Mouse (Mus musculus): ENCODE data around the gene Hdgf. TPM values are rescaled to one million over a fixed set of nuclear protein-coding genes. Genes with fewer than 3 reads are reported as not detected.
"Not testable (repeated sequence)": the region's sequence is repeated elsewhere in the genome, so short reads cannot be mapped to it uniquely, and the experiment has no call there.

The Hdgf gene
- total RNA-seq (2014; fragmentation: Nextera tagmentation) (722 and 799 TPM in 2 replicates), total RNA-seq (2017) (506 and 578 TPM in 2 replicates), polyA plus RNA-seq (2012) (1,810 and 2,017 TPM in 2 replicates)

DNA sequence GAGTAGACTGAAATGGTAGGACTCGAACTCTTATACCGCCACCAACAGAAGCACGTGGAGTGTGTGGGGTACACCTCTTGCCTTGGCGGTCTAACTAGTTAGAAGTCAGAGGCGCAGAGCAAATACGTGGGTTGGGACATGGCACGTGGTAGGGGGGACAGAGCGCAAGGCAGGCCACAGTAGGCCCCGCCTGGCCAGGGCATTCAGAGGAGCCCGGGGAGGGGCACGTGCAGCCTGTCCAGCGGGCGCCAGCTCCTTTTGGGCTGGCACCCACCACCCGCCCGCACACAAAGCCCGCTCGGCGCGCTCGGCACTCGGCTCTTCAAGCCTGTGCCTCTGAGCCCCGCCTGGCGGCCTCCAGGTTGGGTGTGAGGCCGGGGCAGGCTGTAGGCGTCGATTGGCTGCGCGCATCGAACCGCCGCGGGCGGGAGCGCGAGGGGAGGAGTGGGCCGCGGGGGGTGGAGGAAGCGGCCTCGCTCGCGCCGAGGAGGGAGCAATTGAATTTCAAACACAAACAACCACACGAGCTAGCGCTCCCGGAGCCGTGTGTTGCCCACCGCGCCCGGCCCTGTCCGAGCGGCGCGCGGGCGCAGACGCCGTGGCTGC lies at the start of gene Hdgf:
Hdgf (plus strand) TSS at position 442 of the 606 bp plus-strand sequence.
- Histone ChIP-seq H3K27me3 (ENCODE audit: insufficient read depth, low read length) (no peaks in the 10 kb centered on the region), H3K36me3 (replicated peaks) (peaks cover 35% of the 10 kb centered on the region), H3K4me1 (ENCODE audit: insufficient read depth, low read depth, low read length) (peaks cover 64% of the 10 kb centered on the region), H3K4me3 (ENCODE audit: low read depth, low read length) (peak within 1 kb of the TSS; percentile 99), H3K9me3 (replicated peaks) (no peaks in the 10 kb centered on the region)
- ATAC-seq (ENCODE audit: extremely low read depth, insufficient number of reproducible peaks, low FRiP score, poor library complexity, severe bottlenecking) (peak; percentile 47), DNase-seq (ENCODE audit: low spot score) (peak; percentile 96)
- no peak for TF ChIP-seq GATA1 (IDR thresholded peaks at IDR 0.05; ENCODE audit: borderline replicate concordance, low read length)
- no peak for TF ChIP-seq GATA2 (IDR thresholded peaks at IDR 0.05; ENCODE audit: borderline replicate concordance, low read depth, low read length)
- TF ChIP-seq POLR2AphosphoS5 (IDR thresholded peaks at IDR 0.05; ENCODE audit: insufficient replicate concordance, low read depth, low read length), result no peak
- no peak for TF ChIP-seq TAL1 (conservative IDR thresholded peaks at IDR 0.05; ENCODE audit: low read depth, low read length)
- no peak for TF ChIP-seq CTCF (IDR thresholded peaks at IDR 0.05; ENCODE audit: low read depth, low read length)

GRCm38 (mm10) chr3:87857666-87858065 lies 48.5 kb upstream of the Hdgf start:
- no peaks in the 10 kb centered on the region for H3K9me3 ChIP-seq (replicated peaks)
- H3K27me3 ChIP-seq (ENCODE audit: insufficient read depth, low read length), result peaks cover 9% of the 10 kb centered on the region
- DNase-seq (ENCODE audit: low spot score), result no peak
- TF ChIP-seq GATA1 (IDR thresholded peaks at IDR 0.05; ENCODE audit: borderline replicate concordance, low read length) (no peak), TAL1 (conservative IDR thresholded peaks at IDR 0.05; ENCODE audit: low read depth, low read length) (no peak), POLR2AphosphoS5 (IDR thresholded peaks at IDR 0.05; ENCODE audit: insufficient replicate concordance, low read depth, low read length) (no peak), CTCF (IDR thresholded peaks at IDR 0.05; ENCODE audit: low read depth, low read length) (no peak), GATA2 (IDR thresholded peaks at IDR 0.05; ENCODE audit: borderline replicate concordance, low read depth, low read length) (no peak)
- ATAC-seq (ENCODE audit: extremely low read depth, insufficient number of reproducible peaks, low FRiP score, poor library complexity, severe bottlenecking), result no peak
- H3K36me3 ChIP-seq (replicated peaks), result peaks cover 71% of the 10 kb centered on the region
- no peak overlapping the region for H3K4me3 ChIP-seq (ENCODE audit: low read depth, low read length)
- H3K4me1 ChIP-seq (ENCODE audit: insufficient read depth, low read depth, low read length), result peaks cover 5% of the 10 kb centered on the region; the same call in 1 of the 2 replicates

GRCm38 (mm10) chr3:87859813-87860212 lies 46.3 kb upstream of the Hdgf start:
- H3K4me3 ChIP-seq (ENCODE audit: low read depth, low read length), result no peak overlapping the region
- ATAC-seq (ENCODE audit: extremely low read depth, insufficient number of reproducible peaks, low FRiP score, poor library complexity, severe bottlenecking), result 0 out of 2 replicates have a peak, but pooled peaks have one; percentile 15
- no peaks in the 10 kb centered on the region for H3K9me3 ChIP-seq (replicated peaks)
- peak; percentile 62 for DNase-seq (ENCODE audit: low spot score)
- TF ChIP-seq GATA2 (IDR thresholded peaks at IDR 0.05; ENCODE audit: borderline replicate concordance, low read depth, low read length), result no peak
- peak; percentile 76 for TF ChIP-seq CTCF (IDR thresholded peaks at IDR 0.05; ENCODE audit: low read depth, low read length)
- no peaks in the 10 kb centered on the region for H3K27me3 ChIP-seq (ENCODE audit: insufficient read depth, low read length)
- peaks cover 89% of the 10 kb centered on the region for H3K36me3 ChIP-seq (replicated peaks)
- H3K4me1 ChIP-seq (ENCODE audit: insufficient read depth, low read depth, low read length), result peaks cover 11% of the 10 kb centered on the region

GRCm38 (mm10) chr3:87864111-87864510 lies 42.0 kb upstream of the Hdgf start:
- H3K4me1 ChIP-seq (ENCODE audit: insufficient read depth, low read depth, low read length); H3K27me3 ChIP-seq (ENCODE audit: insufficient read depth, low read length); ATAC-seq (ENCODE audit: extremely low read depth, insufficient number of reproducible peaks, low FRiP score, poor library complexity, severe bottlenecking); H3K9me3 ChIP-seq (replicated peaks); H3K4me3 ChIP-seq (ENCODE audit: low read depth, low read length); DNase-seq (ENCODE audit: low spot score): not testable (repeated sequence)
- H3K36me3 ChIP-seq (replicated peaks), result peaks cover 91% of the 10 kb centered on the region

DNA sequence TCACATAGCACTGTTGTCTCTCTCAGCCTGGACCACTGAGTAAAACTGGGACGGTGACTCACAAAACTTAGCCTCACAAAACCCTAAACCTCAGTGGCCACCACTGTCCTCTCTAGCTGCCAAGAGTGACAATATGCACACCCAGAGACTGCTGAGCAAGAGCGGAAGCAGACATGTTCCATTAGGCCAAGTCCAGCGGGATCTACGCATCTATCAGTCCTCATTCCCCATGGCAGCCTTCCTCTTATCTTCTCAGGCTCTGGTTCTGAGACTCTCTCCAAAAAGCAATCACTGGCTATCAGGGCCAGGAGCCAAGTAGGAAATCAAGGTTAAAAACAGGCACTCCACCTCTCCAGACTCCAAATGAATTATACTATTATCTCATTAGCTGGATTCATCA lies 28.4 kb upstream of the Hdgf start:
- DNase-seq (ENCODE audit: low spot score) (no peak), ATAC-seq (ENCODE audit: extremely low read depth, insufficient number of reproducible peaks, low FRiP score, poor library complexity, severe bottlenecking) (no peak)
- H3K36me3 ChIP-seq (replicated peaks), result peaks cover 82% of the 10 kb centered on the region
- TF ChIP-seq CTCF (IDR thresholded peaks at IDR 0.05; ENCODE audit: low read depth, low read length) (no peak), POLR2AphosphoS5 (IDR thresholded peaks at IDR 0.05; ENCODE audit: insufficient replicate concordance, low read depth, low read length) (no peak), GATA2 (IDR thresholded peaks at IDR 0.05; ENCODE audit: borderline replicate concordance, low read depth, low read length) (no peak), TAL1 (conservative IDR thresholded peaks at IDR 0.05; ENCODE audit: low read depth, low read length) (no peak), GATA1 (IDR thresholded peaks at IDR 0.05; ENCODE audit: borderline replicate concordance, low read length) (no peak)
- peaks cover 6% of the 10 kb centered on the region for H3K4me1 ChIP-seq (ENCODE audit: insufficient read depth, low read depth, low read length)
- no peaks in the 10 kb centered on the region for H3K9me3 ChIP-seq (replicated peaks)
- H3K27me3 ChIP-seq (ENCODE audit: insufficient read depth, low read length), result no peaks in the 10 kb centered on the region
- no peak overlapping the region for H3K4me3 ChIP-seq (ENCODE audit: low read depth, low read length)

DNA sequence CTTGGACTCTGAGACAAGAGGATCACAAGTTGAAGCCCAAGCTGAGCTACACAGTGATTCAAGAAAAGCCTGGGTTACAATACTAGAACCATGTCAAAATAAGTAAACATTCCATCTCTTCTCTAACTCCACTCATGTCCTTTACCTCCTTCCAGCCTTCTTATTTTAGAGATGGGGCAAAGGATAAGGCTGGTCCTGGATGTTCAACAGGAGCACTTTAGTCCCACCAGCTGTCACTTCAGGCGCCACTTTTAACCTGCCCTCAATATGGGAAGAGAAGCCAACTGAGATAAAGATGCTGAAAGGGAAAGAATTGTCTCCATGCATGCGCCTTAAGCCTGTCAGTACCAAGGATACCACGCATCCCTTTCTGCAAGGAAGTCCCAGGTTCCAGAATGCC lies 21.8 kb upstream of the Hdgf start:
- ATAC-seq (ENCODE audit: extremely low read depth, insufficient number of reproducible peaks, low FRiP score, poor library complexity, severe bottlenecking) (no peak), DNase-seq (ENCODE audit: low spot score) (no peak)
- Histone ChIP-seq H3K4me1 (ENCODE audit: insufficient read depth, low read depth, low read length) (peaks cover 30% of the 10 kb centered on the region), H3K4me3 (ENCODE audit: low read depth, low read length) (peak overlapping the region; percentile 92), H3K36me3 (replicated peaks) (peaks cover 32% of the 10 kb centered on the region), H3K9me3 (replicated peaks) (peaks cover 5% of the 10 kb centered on the region), H3K27me3 (ENCODE audit: insufficient read depth, low read length) (no peaks in the 10 kb centered on the region)
- no peak for TF ChIP-seq CTCF (IDR thresholded peaks at IDR 0.05; ENCODE audit: low read depth, low read length)
- TF ChIP-seq TAL1 (conservative IDR thresholded peaks at IDR 0.05; ENCODE audit: low read depth, low read length), result no peak

GRCm38 (mm10) chr3:87884708-87885251 lies 21.3 kb upstream of the Hdgf start:
- peaks cover 31% of the 10 kb centered on the region for H3K36me3 ChIP-seq (replicated peaks)
- peaks cover 5% of the 10 kb centered on the region for H3K9me3 ChIP-seq (replicated peaks)
- peak overlapping the region; percentile 92 for H3K4me3 ChIP-seq (ENCODE audit: low read depth, low read length)
- TF ChIP-seq GATA1 (IDR thresholded peaks at IDR 0.05; ENCODE audit: borderline replicate concordance, low read length), result no peak
- TF ChIP-seq GATA2 (IDR thresholded peaks at IDR 0.05; ENCODE audit: borderline replicate concordance, low read depth, low read length), result no peak
- TF ChIP-seq CTCF (IDR thresholded peaks at IDR 0.05; ENCODE audit: low read depth, low read length), result no peak
- no peak for TF ChIP-seq POLR2AphosphoS5 (IDR thresholded peaks at IDR 0.05; ENCODE audit: insufficient replicate concordance, low read depth, low read length)
- TF ChIP-seq TAL1 (conservative IDR thresholded peaks at IDR 0.05; ENCODE audit: low read depth, low read length), result no peak
- H3K4me1 ChIP-seq (ENCODE audit: insufficient read depth, low read depth, low read length), result peaks cover 30% of the 10 kb centered on the region
- H3K27me3 ChIP-seq (ENCODE audit: insufficient read depth, low read length), result no peaks in the 10 kb centered on the region
- ATAC-seq (ENCODE audit: extremely low read depth, insufficient number of reproducible peaks, low FRiP score, poor library complexity, severe bottlenecking) (no peak), DNase-seq (ENCODE audit: low spot score) (peak; percentile 49)

Measured in G1E (cell line).